Comparison of ENCODE assay signal across 12 mouse cellular contexts in the genomic region with DNA sequence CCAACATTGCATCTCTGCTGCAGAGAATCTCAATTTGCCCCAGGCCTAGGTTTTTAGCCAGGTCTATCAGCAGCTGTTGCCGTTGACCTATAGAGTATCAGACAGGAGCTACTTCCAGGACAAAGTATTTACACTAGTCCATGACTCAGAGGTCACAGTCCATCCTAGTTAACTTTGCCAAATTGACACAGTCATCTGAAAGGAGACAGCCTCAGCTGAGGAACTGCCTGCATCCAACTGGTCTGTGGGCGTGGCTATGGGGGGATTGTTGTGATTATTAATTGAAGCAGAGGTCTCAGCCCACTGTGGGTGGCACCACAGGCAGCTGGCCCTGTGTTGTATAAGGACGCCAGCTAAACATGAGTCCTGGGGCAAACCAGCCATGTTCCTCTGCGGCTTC. TPM values are rescaled to one million over a fixed set of nuclear protein-coding genes. Genes with fewer than 3 reads are reported as not detected.
"Had no signal": no experiment of that assay in that cellular context is flagged by ENCODE, and none has a peak within 500 bp of the region (broad histone marks: within the 10 kb centered on the region; RNA-seq: fewer than 3 reads in every experiment).

No protein-coding gene starts in this region.

- H3K4me2 ChIP-seq: liver, embryonic 12.5 days; lung, embryonic 15.5 days; midbrain, embryonic 12.5 days had no signal

- ATAC-seq: liver, embryonic 12.5 days; midbrain, embryonic 16.5 days had no signal

- DNase-seq: kidney, adult 8-10 months; kidney, postnatal 36 days; right cerebral cortex, postnatal 14 days; thymus, postnatal 14 days had no signal

- H3K36me3 ChIP-seq: limb, embryonic 10.5 days; liver, embryonic 12.5 days; lung, embryonic 15.5 days; midbrain, embryonic 12.5 days had no signal

- H3K9ac ChIP-seq: liver, embryonic 12.5 days; lung, embryonic 15.5 days; midbrain, embryonic 12.5 days had no signal

- H3K4me3 ChIP-seq: limb, embryonic 10.5 days; liver, embryonic 12.5 days; lung, embryonic 15.5 days; midbrain, embryonic 12.5 days had no signal

- H3K27ac ChIP-seq: kidney, postnatal 0 days; limb, embryonic 10.5 days; liver, embryonic 12.5 days; lung, embryonic 15.5 days; midbrain, embryonic 12.5 days had no signal

- H3K9me3 ChIP-seq: limb, embryonic 10.5 days; liver, embryonic 12.5 days; lung, embryonic 15.5 days had no signal

RNA-seq across cellular contexts. Expression of a gene that starts 14.8 kb away (rescaled TPM):
- total RNA-seq: megakaryocyte-erythroid progenitor cell, adult 5-6 weeks had no signal
- polyA plus RNA-seq: kidney, postnatal 0 days; limb, embryonic 10.5 days; liver, embryonic 12.5 days; liver, embryonic 16.5 days had no signal

RNA-seq across cellular contexts. Expression of a gene that starts 33.7 kb away (rescaled TPM):
- total RNA-seq: megakaryocyte-erythroid progenitor cell, adult 5-6 weeks had no signal
